In the genomic region with DNA sequence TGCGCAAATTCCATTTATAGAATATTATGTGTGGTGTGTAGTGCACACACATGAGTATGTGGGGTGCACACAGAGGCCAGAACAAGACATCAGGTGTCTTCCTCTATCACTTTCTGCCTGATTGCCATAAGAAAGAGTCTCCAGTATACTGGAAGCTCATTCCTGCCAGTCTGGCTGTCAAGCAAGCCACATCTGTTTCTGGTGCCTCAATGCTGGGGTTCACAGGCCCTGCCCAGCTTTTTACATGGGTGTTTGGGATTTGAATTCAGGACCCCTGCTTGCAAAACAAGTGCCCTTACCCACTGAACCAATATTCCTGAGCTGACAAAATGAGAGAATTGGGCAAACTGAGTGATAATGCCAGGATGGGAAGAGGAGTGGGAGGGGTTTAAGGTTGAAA, we compare ENCODE assay signal across 17 mouse cellular contexts.
"Had no signal": no experiment of that assay in that cellular context is flagged by ENCODE, and none has a peak within 500 bp of the region (broad histone marks: within the 10 kb centered on the region; RNA-seq: fewer than 3 reads in every experiment).

No protein-coding gene starts in this region.

- DNase-seq: lung, adult 18-20 months; lung, embryonic 14.5 days; lung, postnatal 10 days; lung, postnatal 4 days; right cerebral cortex, adult 18-20 months; right cerebral cortex, postnatal 25 days; right cerebral cortex, postnatal 4 days; spleen, adult 18-20 months; thymus, adult 18-20 months; thymus, postnatal 14 days; thymus, postnatal 36 days had no signal

- H3K27ac ChIP-seq: midbrain, embryonic 10.5 days; neural tube, embryonic 13.5 days had no signal

- H3K27me3 ChIP-seq: midbrain, embryonic 13.5 days; midbrain, embryonic 15.5 days; neural tube, embryonic 13.5 days; neural tube, embryonic 15.5 days had no signal

- ATAC-seq: midbrain, embryonic 13.5 days; midbrain, embryonic 15.5 days had no signal

- H3K4me3 ChIP-seq: midbrain, embryonic 10.5 days; midbrain, embryonic 13.5 days; midbrain, embryonic 15.5 days; myocyte; neural tube, embryonic 13.5 days; neural tube, embryonic 15.5 days had no signal

- H3K9ac ChIP-seq: neural tube, embryonic 15.5 days had no signal

- H3K36me3 ChIP-seq: midbrain, embryonic 15.5 days had no signal

- H3K9me3 ChIP-seq: midbrain, embryonic 10.5 days; midbrain, embryonic 13.5 days; midbrain, embryonic 15.5 days; neural tube, embryonic 13.5 days; neural tube, embryonic 15.5 days had no signal
